Mouse (Mus musculus) heart, adult 10 weeks (tissue): ENCODE measurements around the gene Olfr1511. TPM values are rescaled to one million over a fixed set of nuclear protein-coding genes. Genes with fewer than 3 reads are reported as not detected.

Experiments
- polyA plus RNA-seq: library from polyadenylated mRNA; stranded (reverse); fragments of 350-450 nt; fragmentation: Illumina TruSeq; extraction: RNeasy Lipid Tissue Mini Kit (QIAGEN cat#74804); gene quantifications from one replicate; pipeline ENCODE4 v1.2.3, GENCODE M21; 2014; ENCODE audit warnings: low read depth, low replicate concordance

Olfr1511 gene
- polyA plus RNA-seq, result not detected

DNA sequence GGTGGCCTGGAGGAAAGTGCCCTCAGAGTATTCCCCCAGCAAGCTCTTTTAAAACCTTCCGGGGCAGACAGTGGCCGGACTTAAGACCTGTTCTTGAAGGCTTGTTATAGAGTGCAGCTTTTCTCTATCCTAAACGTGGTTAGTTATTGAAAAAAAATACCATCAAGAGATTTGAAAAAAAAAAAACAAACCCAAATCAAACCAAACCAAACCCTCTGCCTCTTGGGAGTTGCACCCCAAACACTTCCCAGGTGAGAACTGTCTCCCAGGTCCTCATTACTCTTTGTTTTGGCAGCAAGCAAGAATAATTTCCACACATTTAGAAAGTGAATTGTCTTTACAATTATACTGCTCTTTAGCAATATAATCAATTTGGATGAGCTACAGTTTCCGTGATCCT is at the start of gene Olfr1511:
Gene Olfr1511 (minus strand): TSS at position 101 of the 400 bp plus-strand sequence.

DNA sequence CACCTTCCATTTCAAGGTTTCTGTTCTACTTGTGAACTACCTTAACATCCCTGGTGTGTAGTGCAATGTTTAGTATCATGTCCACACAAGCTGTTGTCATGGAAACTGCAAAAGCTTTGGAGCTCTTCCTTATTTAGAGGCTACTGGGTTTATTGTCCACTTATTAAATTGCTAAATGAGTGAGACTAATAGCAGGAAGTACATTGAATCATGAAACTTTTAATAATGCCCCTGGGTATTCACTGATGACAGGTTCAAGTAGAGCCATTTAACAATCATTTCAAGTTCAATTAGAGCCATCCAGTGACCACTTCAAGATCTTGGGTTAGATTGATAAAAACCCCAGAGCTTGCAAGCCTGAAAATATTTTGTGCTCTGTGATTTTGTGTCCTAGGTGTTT is 45.5 kb upstream of the Olfr1511 start, which contains the start of gene Olfr1509:
Gene Olfr1509 (plus strand): TSS at position 301 of the 400 bp plus-strand sequence.

DNA sequence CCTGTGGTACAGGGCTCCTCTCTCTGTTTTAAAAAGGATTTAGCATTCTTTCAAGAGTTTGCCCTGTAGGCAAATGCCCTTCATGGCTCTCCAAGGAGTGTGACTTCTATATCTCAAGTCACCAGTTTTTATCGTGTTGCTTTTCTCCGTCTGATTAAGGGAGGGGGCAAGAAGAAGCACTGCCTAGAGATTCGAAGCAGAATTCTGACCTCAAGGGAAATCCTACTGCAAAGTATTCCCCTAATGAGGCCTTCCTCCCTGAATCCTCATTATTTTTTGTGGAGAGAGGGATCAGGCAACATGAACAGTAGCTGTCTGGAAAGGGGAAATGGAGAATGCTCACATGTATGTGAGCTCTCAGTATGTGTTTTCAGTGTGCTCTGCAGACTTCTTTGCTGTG is 17.1 kb upstream of the Olfr1511 start, which contains the start of gene Olfr1510:
Gene Olfr1510 (minus strand): TSS at position 101 of the 400 bp plus-strand sequence.

DNA sequence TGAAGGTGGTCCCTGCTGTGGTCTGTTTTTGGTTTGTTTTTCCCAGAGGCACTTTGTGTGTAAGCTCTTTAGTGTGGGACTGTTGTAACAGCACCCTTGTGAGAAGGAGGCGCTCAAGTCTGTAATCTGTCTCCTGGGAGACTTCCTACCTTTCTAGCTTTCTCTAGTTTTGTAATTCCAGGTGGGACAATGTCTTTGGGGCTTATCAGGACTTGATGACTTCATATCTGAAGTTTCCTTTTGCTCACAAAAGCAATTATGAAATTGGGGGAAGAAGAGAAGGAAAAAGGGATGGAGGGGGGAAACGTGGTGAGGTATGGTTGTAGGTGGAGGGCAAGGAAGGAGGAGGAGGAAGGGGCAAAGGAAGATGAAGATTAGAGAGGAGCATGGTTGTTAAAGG is 18.1 kb downstream of the Olfr1511 start, which contains the start of gene Olfr1512:
Gene Olfr1512 (minus strand): TSS at position 101 of the 400 bp plus-strand sequence.

DNA sequence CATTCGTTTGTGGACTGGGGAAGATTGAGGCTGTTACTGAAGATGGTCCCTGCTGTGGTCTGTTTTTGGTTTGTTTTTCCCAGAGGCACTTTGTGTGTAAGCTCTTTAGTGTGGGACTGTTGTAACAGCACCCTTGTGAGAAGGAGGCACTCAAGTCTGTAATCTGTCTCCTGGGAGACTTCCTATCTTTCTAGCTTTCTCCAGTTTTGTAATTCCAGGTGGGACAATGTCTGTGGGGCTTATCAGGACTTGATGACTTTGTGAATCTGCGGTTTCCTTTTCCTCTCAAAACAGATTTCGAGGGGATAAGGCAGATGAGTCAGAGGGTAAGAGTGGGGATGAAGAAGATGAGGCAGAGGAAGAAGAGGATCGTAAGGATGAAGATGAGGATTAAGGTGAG is 40.9 kb downstream of the Olfr1511 start, which contains the start of gene Olfr1513:
Gene Olfr1513 (minus strand): TSS at position 101 of the 400 bp plus-strand sequence.

Other genes starting within 250 kb of the Olfr1511 start
- gene Supt16, start 200.0 kb downstream of the Olfr1511 start, polyA plus RNA-seq, result 16.8 TPM
- gene Chd8, start 139.6 kb downstream of the Olfr1511 start, polyA plus RNA-seq, result 25.2 TPM
- 20.1 TPM for gene Tox4, start 118.2 kb downstream of the Olfr1511 start, polyA plus RNA-seq
- gene Rab2b, start 117.8 kb downstream of the Olfr1511 start, polyA plus RNA-seq, result 6.3 TPM
- 22.1 TPM for gene Mettl3, start 92.3 kb downstream of the Olfr1511 start, polyA plus RNA-seq
- 1.6 TPM for gene Sall2, start 68.6 kb downstream of the Olfr1511 start, polyA plus RNA-seq
- not detected for gene Olfr1513, start 41.0 kb downstream of the Olfr1511 start, polyA plus RNA-seq
- gene Olfr1512, start 18.2 kb downstream of the Olfr1511 start, polyA plus RNA-seq, result not detected
- gene Olfr1510, start 17.0 kb upstream of the Olfr1511 start, polyA plus RNA-seq, result not detected
- not detected for gene Olfr1509, start 45.6 kb upstream of the Olfr1511 start, polyA plus RNA-seq
- not detected for gene Olfr1508, start 70.1 kb upstream of the Olfr1511 start, polyA plus RNA-seq
- not detected for gene Olfr1507, start 98.4 kb upstream of the Olfr1511 start, polyA plus RNA-seq